Mouse (Mus musculus): ENCODE data around the gene Immp2l.

The Immp2l gene

GRCm38 (mm10) chr12:41050945-41051344 lies 27.1 kb downstream of the Immp2l start:
- DNase-seq, result peak in 1 of 2 experiments; percentile 19

- no peak for DNase-seq
Observed at GRCm38 (mm10) chr12:41052897-41053296, 29.0 kb downstream of the Immp2l start.

GRCm38 (mm10) chr12:41054006-41054791 lies 30.3 kb downstream of the Immp2l start:
- DNase-seq, result no peak

- peak in 1 of 2 experiments; percentile 26 for DNase-seq
Observed at GRCm38 (mm10) chr12:41055941-41056340, 32.1 kb downstream of the Immp2l start.

GRCm38 (mm10) chr12:41063281-41063680 lies 39.4 kb downstream of the Immp2l start:
- DNase-seq, result no peak

- no peak for DNase-seq
Observed at GRCm38 (mm10) chr12:41081843-41082242, 58.0 kb downstream of the Immp2l start.

- no peak for DNase-seq
Observed at GRCm38 (mm10) chr12:41084370-41085089, 60.6 kb downstream of the Immp2l start.

- DNase-seq, result no peak
Observed at GRCm38 (mm10) chr12:41089931-41090366, 66.1 kb downstream of the Immp2l start.

GRCm38 (mm10) chr12:41090771-41091170 lies 66.9 kb downstream of the Immp2l start:
- no peak for DNase-seq

- DNase-seq, result no peak
Observed at GRCm38 (mm10) chr12:41091316-41091715, 67.4 kb downstream of the Immp2l start.

- peak; percentile 30 to 40 for DNase-seq
Observed at GRCm38 (mm10) chr12:41096045-41096444, 72.2 kb downstream of the Immp2l start.

GRCm38 (mm10) chr12:41097406-41097805 lies 73.5 kb downstream of the Immp2l start:
- peak; percentile 67 to 70 for DNase-seq

- no peak for DNase-seq
Observed at GRCm38 (mm10) chr12:41109011-41109410, 85.1 kb downstream of the Immp2l start.

GRCm38 (mm10) chr12:41111456-41111855 lies 87.6 kb downstream of the Immp2l start:
- DNase-seq, result peak; percentile 29 to 32

- DNase-seq, result no peak
Observed at GRCm38 (mm10) chr12:41112137-41112536, 88.2 kb downstream of the Immp2l start.

- no peak for DNase-seq
Observed at GRCm38 (mm10) chr12:41118358-41118757, 94.5 kb downstream of the Immp2l start.

GRCm38 (mm10) chr12:41119657-41120056 lies 95.8 kb downstream of the Immp2l start:
- DNase-seq, result no peak

GRCm38 (mm10) chr12:41123207-41123606 lies 99.3 kb downstream of the Immp2l start:
- peak; percentile 8 to 9 for DNase-seq

- DNase-seq, result no peak
Observed at GRCm38 (mm10) chr12:41134885-41135284, 111.0 kb downstream of the Immp2l start.

GRCm38 (mm10) chr12:41159543-41159942 lies 135.7 kb downstream of the Immp2l start:
- no peak for DNase-seq

GRCm38 (mm10) chr12:41167802-41168201 lies 143.9 kb downstream of the Immp2l start:
- no peak for DNase-seq

- no peak for DNase-seq
Observed at GRCm38 (mm10) chr12:41170051-41170450, 146.2 kb downstream of the Immp2l start.

- DNase-seq, result no peak
Observed at GRCm38 (mm10) chr12:41182856-41183255, 159.0 kb downstream of the Immp2l start.

- no peak for DNase-seq
Observed at GRCm38 (mm10) chr12:41185060-41185459, 161.2 kb downstream of the Immp2l start.

Data from B cell, adult 2 months (primary cell).